Mouse (Mus musculus): ENCODE results near the gene Prg3.

GRCm38 (mm10) chr2:84961300-84961699 is 26.7 kb upstream of the Prg3 start:
- TF ChIP-seq EP300 (IDR thresholded peaks at IDR 0.05; ENCODE audit: insufficient read depth, low read depth, low read length) (no peak), CTCF (IDR thresholded peaks at IDR 0.05; ENCODE audit: low read depth, low read length) (no peak)

Measured in ES-Bruce4 (cell line).